Mouse (Mus musculus) small intestine, adult 2 months (tissue): ENCODE measurements around the gene Btbd18. TPM values are rescaled to one million over a fixed set of nuclear protein-coding genes. Genes with fewer than 3 reads are reported as not detected.

Experiments used
- H3K27ac ChIP-seq: fragments of 200-500 bp; 2 replicates; pipeline ENCODE4 v1.5.1; 2012; ENCODE audit warnings: low read depth, low read length, control low read depth, inconsistent platforms; ENCODE audit not compliant: insufficient read depth
- H3K27me3 ChIP-seq: fragments of 200-500 bp; 2 replicates; pipeline ENCODE4 v1.6.1; 2012; ENCODE audit warnings: mild to moderate bottlenecking, moderate library complexity, low read length, inconsistent platforms; ENCODE audit not compliant: control insufficient read depth, insufficient read depth
- H3K36me3 ChIP-seq: fragments of 200-500 bp; 2 replicates; pipeline ENCODE4 v1.6.1; 2012; ENCODE audit warnings: mild to moderate bottlenecking, low read length, control low read depth, inconsistent platforms; ENCODE audit not compliant: control insufficient read depth, insufficient read depth
- H3K4me1 ChIP-seq: fragments of 200-500 bp; 2 replicates; pipeline ENCODE4 v1.6.1; 2012; ENCODE audit warnings: low read length, inconsistent platforms, mixed read lengths; ENCODE audit not compliant: control insufficient read depth, insufficient read depth, insufficient read length
- H3K4me3 ChIP-seq: fragments of 200-500 bp; 2 replicates; pipeline ENCODE4 v1.5.1; 2012; ENCODE audit warnings: low read depth, mild to moderate bottlenecking, control low read depth, inconsistent platforms, low read length, moderate library complexity
- CTCF ChIP-seq: fragments of 200-500 bp; IDR thresholded peaks from 2 replicates; pipeline ENCODE4 v1.5.1; 2012; ENCODE audit warnings: low read depth, mild to moderate bottlenecking, control low read depth, inconsistent platforms, low read length, moderate library complexity, mixed read lengths; ENCODE audit not compliant: insufficient replicate concordance, insufficient read length; ENCODE audit errors: extremely low read depth
- POLR2A ChIP-seq: fragments of 200-500 bp; IDR thresholded peaks from 2 replicates; pipeline ENCODE4 v1.6.1; 2012; ENCODE audit warnings: low read depth, mild to moderate bottlenecking, control low read depth, inconsistent platforms, low read length, moderate library complexity
- WGBS: fragments of 180-500 bp; shearing (Covaris S2); methylation state at CpG from one replicate; pipeline ENCODE4 v1.1.7; 2018; 5-methylcytosine and 5-hydroxymethylcytosine counted together
- polyA plus RNA-seq: library from polyadenylated mRNA; depleted of rRNA; stranded (reverse); fragments of >200 nt; gene quantifications from 2 replicates; pipeline ENCODE4 v1.2.3, GENCODE M21; 2012

The Btbd18 gene
- polyA plus RNA-seq, 1 experiment = not detected

- Histone ChIP-seq H3K27ac (peak overlapping the region; percentile 88), H3K27me3 (no peaks in the 10 kb centered on the region), H3K4me1 (peaks cover 34% of the 10 kb centered on the region; the same call in 1 of the 2 replicates), H3K4me3 (no peak overlapping the region), H3K36me3 (peaks cover 8% of the 10 kb centered on the region; the same call in 1 of the 2 replicates)
- 17% methylated on average over 4 of the region's 4 CpGs for WGBS
- no peak for TF ChIP-seq POLR2A
- TF ChIP-seq CTCF = no peak
These were observed 23.9 kb upstream of the Btbd18 start for GRCm38 (mm10) chr2:84634934-84635482.

- 10% methylated on average over 2 of the region's 2 CpGs for WGBS
These were observed 23.3 kb upstream of the Btbd18 start for GRCm38 (mm10) chr2:84635611-84636010.

GRCm38 (mm10) chr2:84636231-84636741 is 22.6 kb upstream of the Btbd18 start:
- H3K27me3 ChIP-seq = no peaks in the 10 kb centered on the region
- 14% methylated on average over 8 of the region's 8 CpGs for WGBS
- no peak overlapping the region for H3K4me3 ChIP-seq
- 0 out of 2 replicates have a peak, but pooled peaks cover 6% of the 10 kb centered on the region for H3K36me3 ChIP-seq
- H3K4me1 ChIP-seq = peaks cover 40% of the 10 kb centered on the region; the same call in 1 of the 2 replicates
- TF ChIP-seq POLR2A (no peak), CTCF (no peak)
- H3K27ac ChIP-seq = peak overlapping the region; percentile 97

More at GRCm38 (mm10) chr2:84635611-84636010, 23.3 kb upstream of the Btbd18 start:
- Histone ChIP-seq H3K36me3 (0 out of 2 replicates have a peak, but pooled peaks cover 6% of the 10 kb centered on the region), H3K27ac (peak overlapping the region; percentile 97), H3K4me3 (no peak overlapping the region), H3K4me1 (peaks cover 36% of the 10 kb centered on the region; the same call in 1 of the 2 replicates), H3K27me3 (no peaks in the 10 kb centered on the region)
- no peak; the same call in 1 of the 2 replicates for TF ChIP-seq POLR2A
- no peak for TF ChIP-seq CTCF

- Histone ChIP-seq H3K27ac (peak overlapping the region; percentile 44), H3K27me3 (no peaks in the 10 kb centered on the region), H3K4me3 (no peak overlapping the region), H3K4me1 (peaks cover 35% of the 10 kb centered on the region; the same call in 1 of the 2 replicates), H3K36me3 (peaks cover 3% of the 10 kb centered on the region; the same call in 1 of the 2 replicates)
- 7% methylated on average over 7 of the region's 7 CpGs for WGBS
- TF ChIP-seq POLR2A (no peak), CTCF (no peak)
These were observed 21.3 kb upstream of the Btbd18 start for GRCm38 (mm10) chr2:84637452-84638165.

- no peak for TF ChIP-seq POLR2A
- TF ChIP-seq CTCF = no peak
- peaks cover 3% of the 10 kb centered on the region; the same call in 1 of the 2 replicates for H3K36me3 ChIP-seq
- H3K4me3 ChIP-seq = no peak overlapping the region
- H3K27me3 ChIP-seq = no peaks in the 10 kb centered on the region
- H3K4me1 ChIP-seq = peaks cover 30% of the 10 kb centered on the region; the same call in 1 of the 2 replicates
- 24% methylated on average over 5 of the region's 5 CpGs for WGBS
- H3K27ac ChIP-seq = peak overlapping the region; percentile 38
These were observed 20.3 kb upstream of the Btbd18 start for GRCm38 (mm10) chr2:84638428-84639220.

- no peak overlapping the region for H3K27ac ChIP-seq
These were observed 18.0 kb upstream of the Btbd18 start for GRCm38 (mm10) chr2:84640833-84641232.

More at GRCm38 (mm10) chr2:84640833-84641232, 18.0 kb upstream of the Btbd18 start:
- Histone ChIP-seq H3K27me3 (no peaks in the 10 kb centered on the region), H3K4me3 (no peak overlapping the region), H3K4me1 (peaks cover 25% of the 10 kb centered on the region; the same call in 1 of the 2 replicates), H3K36me3 (peaks cover 5% of the 10 kb centered on the region)
- no peak for TF ChIP-seq CTCF
- no peak for TF ChIP-seq POLR2A
